Mouse (Mus musculus): ENCODE results near the gene Cntn5.

Gene Cntn5

GRCm38 (mm10) chr9:10400099-10400498, 504.5 kb downstream of the Cntn5 start:
- no peak for DNase-seq

GRCm38 (mm10) chr9:10389863-10390262, 514.7 kb downstream of the Cntn5 start:
- DNase-seq: no peak

GRCm38 (mm10) chr9:10384455-10384854, 520.1 kb downstream of the Cntn5 start:
- DNase-seq: no peak

- no peak for DNase-seq
Measured at GRCm38 (mm10) chr9:10383140-10383539, 521.4 kb downstream of the Cntn5 start.

GRCm38 (mm10) chr9:10381701-10382100, 522.9 kb downstream of the Cntn5 start:
- no peak for DNase-seq

GRCm38 (mm10) chr9:10376261-10376660, 528.3 kb downstream of the Cntn5 start:
- DNase-seq: peak; percentile 42 to 45

- no peak for DNase-seq
Measured at GRCm38 (mm10) chr9:10368971-10369370, 535.6 kb downstream of the Cntn5 start.

- no peak for DNase-seq
Measured at GRCm38 (mm10) chr9:10368410-10368809, 536.2 kb downstream of the Cntn5 start.

GRCm38 (mm10) chr9:10366246-10366955, 538.2 kb downstream of the Cntn5 start:
- DNase-seq: no peak

GRCm38 (mm10) chr9:10350909-10351655, 553.5 kb downstream of the Cntn5 start:
- no peak for DNase-seq

- no peak for DNase-seq
Measured at GRCm38 (mm10) chr9:10348741-10349140, 555.8 kb downstream of the Cntn5 start.

- DNase-seq: no peak
Measured at GRCm38 (mm10) chr9:10348222-10348621, 556.4 kb downstream of the Cntn5 start.

- DNase-seq: no peak
Measured at GRCm38 (mm10) chr9:10340751-10341150, 563.8 kb downstream of the Cntn5 start.

GRCm38 (mm10) chr9:10339716-10340115, 564.9 kb downstream of the Cntn5 start:
- no peak for DNase-seq

GRCm38 (mm10) chr9:10324697-10325368, 579.7 kb downstream of the Cntn5 start:
- DNase-seq: peak; percentile 70 to 80

GRCm38 (mm10) chr9:10269342-10269741, 635.2 kb downstream of the Cntn5 start:
- no peak for DNase-seq

- DNase-seq: no peak
Measured at GRCm38 (mm10) chr9:10268836-10269235, 635.7 kb downstream of the Cntn5 start.

- no peak for DNase-seq
Measured at GRCm38 (mm10) chr9:10265616-10266015, 639.0 kb downstream of the Cntn5 start.

- DNase-seq: no peak
Measured at GRCm38 (mm10) chr9:10233364-10233763, 671.2 kb downstream of the Cntn5 start.

GRCm38 (mm10) chr9:10232066-10232465, 672.5 kb downstream of the Cntn5 start:
- no peak for DNase-seq

GRCm38 (mm10) chr9:10230973-10231372, 673.6 kb downstream of the Cntn5 start:
- no peak for DNase-seq

GRCm38 (mm10) chr9:10229716-10230115, 674.9 kb downstream of the Cntn5 start:
- no peak for DNase-seq

GRCm38 (mm10) chr9:10226013-10226412, 678.6 kb downstream of the Cntn5 start:
- peak; percentile 4 to 63 for DNase-seq

GRCm38 (mm10) chr9:10186063-10186462, 718.5 kb downstream of the Cntn5 start:
- DNase-seq: no peak
